Mouse (Mus musculus) layer of hippocampus, adult 9-11 months (tissue): Measurements from ENCODE around the gene Magea8.
"Not testable (repeated sequence)": the region's sequence is repeated elsewhere in the genome, so short reads cannot be mapped to it uniquely, and the experiment has no call there.

ENCODE experiments used
- DNase-seq: peaks from one replicate; pipeline ENCODE4 v3.0.0; 2022

The Magea8 gene

GRCm38 (mm10) chrX:154995750-154996149 lies at the start of gene Magea8:
Magea8 (minus strand) TSS chrX:154995850.
- DNase-seq, result not testable (repeated sequence)

- not testable (repeated sequence) for DNase-seq
These were observed 46.2 kb downstream of the Magea8 start, which contains the start of gene Magea3 for GRCm38 (mm10) chrX:154949405-154949804. Magea3 (minus strand) TSS chrX:154949505.

- not testable (repeated sequence) for DNase-seq
These were observed 59.8 kb downstream of the Magea8 start, which contains the start of gene Magea6 for GRCm38 (mm10) chrX:154935887-154936286. Magea6 (minus strand) TSS chrX:154935987.
